Mouse (Mus musculus) spleen, postnatal 36 days (tissue): ENCODE results near the gene Zgpat.

Experiments
- DNase-seq, 2 experiments: peaks; one replicate each; pipeline ENCODE4 v3.0.0; 2022; ENCODE audit warnings: low spot score in 2 of 2, mixed read lengths in 1 of 2

The Zgpat gene

GRCm38 (mm10) chr2:181364860-181365596, at the start of gene Zgpat, which contains the start of gene Arfrp1:
Gene Zgpat, plus strand, starts transcription at chr2:181364928.
Gene Arfrp1, minus strand, starts transcription at chr2:181365404.
- peak; percentile 88 to 90 for DNase-seq

GRCm38 (mm10) chr2:181319248-181320102, 45.3 kb upstream of the Zgpat start, which contains the start of gene Rtel1:
Gene Rtel1, plus strand, starts transcription at chr2:181319739.
- DNase-seq = peak; percentile 77 to 82

- no peak for DNase-seq
Measured at GRCm38 (mm10) chr2:181320103-181320499, 44.6 kb upstream of the Zgpat start.

GRCm38 (mm10) chr2:181322136-181322535, 42.6 kb upstream of the Zgpat start:
- DNase-seq = no peak

GRCm38 (mm10) chr2:181326098-181326497, 38.6 kb upstream of the Zgpat start:
- no peak for DNase-seq

GRCm38 (mm10) chr2:181332542-181332941, 32.2 kb upstream of the Zgpat start:
- DNase-seq = no peak

- DNase-seq = peak; percentile 51 to 61
Measured at GRCm38 (mm10) chr2:181334023-181334422, 30.7 kb upstream of the Zgpat start.

- DNase-seq = no peak
Measured at GRCm38 (mm10) chr2:181340426-181340825, 24.3 kb upstream of the Zgpat start.

- no peak for DNase-seq
Measured at GRCm38 (mm10) chr2:181342766-181343165, 22.0 kb upstream of the Zgpat start.

- DNase-seq = no peak
Measured at GRCm38 (mm10) chr2:181356780-181357179, 7.9 kb upstream of the Zgpat start.

GRCm38 (mm10) chr2:181363946-181364345, 782 bp upstream of the Zgpat start:
- no peak for DNase-seq

- DNase-seq = no peak
Measured at GRCm38 (mm10) chr2:181364487-181364859, 255 bp upstream of the Zgpat start.

- DNase-seq = no peak
Measured at GRCm38 (mm10) chr2:181365655-181366075, 937 bp downstream of the Zgpat start.

- DNase-seq = no peak
Measured at GRCm38 (mm10) chr2:181370001-181370400, 5.3 kb downstream of the Zgpat start.

- peak in 1 of 2 experiments; percentile 43 for DNase-seq
Measured at GRCm38 (mm10) chr2:181375787-181376186, 11.1 kb downstream of the Zgpat start.

GRCm38 (mm10) chr2:181377230-181377629, 12.5 kb downstream of the Zgpat start:
- DNase-seq = peak in 1 of 2 experiments; percentile 24

GRCm38 (mm10) chr2:181378701-181379100, 14.0 kb downstream of the Zgpat start:
- DNase-seq = no peak

- DNase-seq = no peak
Measured at GRCm38 (mm10) chr2:181379778-181380177, 15.1 kb downstream of the Zgpat start, which contains the start of gene Lime1. Gene Lime1, plus strand, starts transcription at chr2:181380078.

GRCm38 (mm10) chr2:181380251-181380650, 15.5 kb downstream of the Zgpat start:
- DNase-seq = no peak

- peak; percentile 22 to 35 for DNase-seq
Measured at GRCm38 (mm10) chr2:181381107-181381506, 16.4 kb downstream of the Zgpat start.

- no peak for DNase-seq
Measured at GRCm38 (mm10) chr2:181381631-181382306, 17.0 kb downstream of the Zgpat start.

GRCm38 (mm10) chr2:181384463-181384862, 19.7 kb downstream of the Zgpat start:
- DNase-seq = no peak
